ENCODE assay signal across 27 mouse cellular contexts in the genomic region with DNA sequence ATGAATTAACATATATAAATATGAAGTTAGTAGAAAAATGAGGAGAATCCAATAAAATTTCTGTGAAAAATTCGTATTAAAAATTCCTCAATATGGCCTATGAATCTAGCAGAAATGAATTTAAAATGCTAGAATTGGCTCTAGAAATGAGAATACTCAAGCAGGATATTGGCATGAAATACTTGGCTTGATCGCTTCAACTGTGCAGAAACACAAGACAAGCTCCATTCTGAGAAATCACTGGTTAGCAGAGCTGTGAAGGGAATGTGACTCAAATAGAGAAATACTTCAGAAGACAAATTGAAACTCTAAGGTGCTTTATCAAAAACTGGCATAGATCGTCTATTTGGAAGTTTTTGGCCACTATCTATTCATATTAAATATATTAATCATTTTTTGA.
DNase-seq lines count a peak whose midpoint lies in the region; ATAC-seq and TF ChIP-seq lines count a peak whose summit lies in the region.
"Had no signal": no experiment of that assay in that cellular context is flagged by ENCODE, and none has a peak within 500 bp of the region (broad histone marks: within the 10 kb centered on the region; RNA-seq: fewer than 3 reads in every experiment).

No protein-coding gene starts in this region.

- no peaks in the 10 kb centered on the region for H3K9me3 ChIP-seq in forebrain, embryonic 14.5 days (replicated peaks; ENCODE audit: control insufficient read depth, low read length)
- no peaks in the 10 kb centered on the region for H3K9me3 ChIP-seq in forebrain, embryonic 13.5 days (replicated peaks)
- H3K9me3 ChIP-seq in forebrain, postnatal 0 days (ENCODE audit: low read length), result no peaks in the 10 kb centered on the region
- H3K9me3 ChIP-seq in forebrain, embryonic 10.5 days, result no peaks in the 10 kb centered on the region
- H3K9me3 ChIP-seq: embryonic facial prominence, embryonic 13.5 days; embryonic facial prominence, embryonic 15.5 days; forebrain, embryonic 12.5 days had no signal

- WGBS in forebrain, embryonic 14.5 days, result 85% methylated on average over 3 of the region's 3 CpGs
- WGBS in forebrain, embryonic 13.5 days, result 86% methylated on average over 3 of the region's 3 CpGs
- 64% methylated on average over 3 of the region's 3 CpGs for WGBS in forebrain, postnatal 0 days
- WGBS in forebrain, embryonic 10.5 days, result 84% methylated on average over 3 of the region's 3 CpGs

- no peaks in the 10 kb centered on the region for H3K4me1 ChIP-seq in forebrain, embryonic 14.5 days (ENCODE audit: control insufficient read depth, insufficient read depth, low read length)
- no peaks in the 10 kb centered on the region for H3K4me1 ChIP-seq in forebrain, embryonic 13.5 days
- no peaks in the 10 kb centered on the region for H3K4me1 ChIP-seq in forebrain, postnatal 0 days (ENCODE audit: insufficient read depth)
- H3K4me1 ChIP-seq in forebrain, embryonic 10.5 days, result no peaks in the 10 kb centered on the region
- H3K4me1 ChIP-seq: embryonic facial prominence, embryonic 13.5 days; embryonic facial prominence, embryonic 15.5 days; forebrain, embryonic 12.5 days had no signal

- DNase-seq in forebrain, embryonic 14.5 days (ENCODE audit: low spot score), result peak; percentile 54
- DNase-seq in forebrain, postnatal 0 days, result peak; percentile 17
- no peak for DNase-seq in forebrain, embryonic 10.5 days (ENCODE audit: extremely low spot score, low spot score)
- peak; percentile 37 for DNase-seq in brain, adult 2 months (ENCODE audit: low read depth, low spot score)
- DNase-seq in brain, embryonic 18.5 days (ENCODE audit: low read depth, low spot score), result peak; percentile 24
- no peak for DNase-seq in right cerebral cortex, postnatal 14 days
- DNase-seq in spleen, postnatal 10 days (ENCODE audit: low spot score in 2 of 2), result no peak
- DNase-seq: adrenal gland, adult 8-10 months; adrenal gland, postnatal 14 days; adrenal gland, postnatal 36 days; B cell, adult 2 months; cerebellum, adult 11 months; cerebellum, adult 18-20 months; cerebellum, adult 8-10 months; cerebellum, adult 9-11 months; cerebellum, postnatal 36 days; embryo, embryonic 11 days had no signal

- H3K9ac ChIP-seq in forebrain, embryonic 14.5 days (ENCODE audit: low read length), result no peak overlapping the region
- H3K9ac ChIP-seq in forebrain, embryonic 13.5 days, result no peak overlapping the region
- no peak overlapping the region for H3K9ac ChIP-seq in forebrain, postnatal 0 days
- H3K9ac ChIP-seq: embryonic facial prominence, embryonic 13.5 days; embryonic facial prominence, embryonic 15.5 days; forebrain, embryonic 12.5 days had no signal

- no peaks in the 10 kb centered on the region for H3K27me3 ChIP-seq in forebrain, embryonic 14.5 days (replicated peaks; ENCODE audit: control insufficient read depth, insufficient read depth, low read length)
- H3K27me3 ChIP-seq in forebrain, embryonic 13.5 days, result no peaks in the 10 kb centered on the region
- H3K27me3 ChIP-seq in forebrain, postnatal 0 days (ENCODE audit: insufficient read depth, low read length), result no peaks in the 10 kb centered on the region
- H3K27me3 ChIP-seq in forebrain, embryonic 10.5 days (ENCODE audit: poor library complexity, severe bottlenecking), result no peaks in the 10 kb centered on the region
- H3K27me3 ChIP-seq: CH12.LX; embryonic facial prominence, embryonic 13.5 days; embryonic facial prominence, embryonic 15.5 days; forebrain, embryonic 12.5 days; Patski had no signal

- no peak overlapping the region for H3K27ac ChIP-seq in forebrain, embryonic 14.5 days (ENCODE audit: low read depth, low read length)
- H3K27ac ChIP-seq in forebrain, embryonic 13.5 days, result no peak overlapping the region
- no peak overlapping the region for H3K27ac ChIP-seq in forebrain, postnatal 0 days (ENCODE audit: low read depth, low read length)
- no peak overlapping the region for H3K27ac ChIP-seq in forebrain, embryonic 10.5 days
- H3K27ac ChIP-seq: embryonic facial prominence, embryonic 13.5 days; embryonic facial prominence, embryonic 15.5 days; forebrain, embryonic 12.5 days had no signal

- no peaks in the 10 kb centered on the region for H3K36me3 ChIP-seq in forebrain, embryonic 14.5 days (ENCODE audit: control insufficient read depth, insufficient read depth, low read length)
- H3K36me3 ChIP-seq in forebrain, embryonic 13.5 days (ENCODE audit: poor library complexity, severe bottlenecking), result no peaks in the 10 kb centered on the region
- no peaks in the 10 kb centered on the region for H3K36me3 ChIP-seq in forebrain, postnatal 0 days (ENCODE audit: insufficient read depth)
- H3K36me3 ChIP-seq in forebrain, embryonic 10.5 days (replicated peaks), result no peaks in the 10 kb centered on the region
- H3K36me3 ChIP-seq: embryonic facial prominence, embryonic 13.5 days; embryonic facial prominence, embryonic 15.5 days; forebrain, embryonic 12.5 days; G1E had no signal

- no peak overlapping the region for H3K4me2 ChIP-seq in forebrain, embryonic 14.5 days (ENCODE audit: low read length)
- H3K4me2 ChIP-seq in forebrain, embryonic 13.5 days, result no peak overlapping the region
- no peak overlapping the region for H3K4me2 ChIP-seq in forebrain, postnatal 0 days (ENCODE audit: low read depth)
- H3K4me2 ChIP-seq: embryonic facial prominence, embryonic 13.5 days; embryonic facial prominence, embryonic 15.5 days; forebrain, embryonic 12.5 days had no signal

- ATAC-seq in forebrain, embryonic 14.5 days, result no peak
- ATAC-seq in forebrain, embryonic 13.5 days, result no peak
- peak; percentile 54; the same call in 1 of the 2 replicates for ATAC-seq in forebrain, postnatal 0 days
- ATAC-seq: activated CD4-positive, CD25-positive, alpha-beta regulatory T cell, adult 4 months; CD4-positive, CD25-positive, alpha-beta regulatory T cell, adult 4 months; Patski had no signal

- no peak for TF ChIP-seq CTCF in forebrain, postnatal 0 days (IDR thresholded peaks at IDR 0.05; ENCODE audit: low read depth)

- no peak overlapping the region for H3K4me3 ChIP-seq in forebrain, embryonic 14.5 days (ENCODE audit: low read depth, low read length)
- no peak overlapping the region for H3K4me3 ChIP-seq in forebrain, embryonic 13.5 days
- H3K4me3 ChIP-seq in forebrain, postnatal 0 days (ENCODE audit: low read depth, low read length), result no peak overlapping the region
- no peak overlapping the region for H3K4me3 ChIP-seq in forebrain, embryonic 10.5 days
- H3K4me3 ChIP-seq: embryonic facial prominence, embryonic 13.5 days; embryonic facial prominence, embryonic 15.5 days; erythroblast, embryonic 14.5 days; forebrain, embryonic 12.5 days had no signal

Comparison
In these comparisons a context has a peak if more than half of its experiments do, and no peak if none do; other contexts are left out.
1. DNase-seq: peak in forebrain, embryonic 14.5 days (single experiment), forebrain, postnatal 0 days (single experiment), brain, adult 2 months (single experiment) and brain, embryonic 18.5 days (single experiment); none in forebrain, embryonic 10.5 days (single experiment), right cerebral cortex, postnatal 14 days (single experiment) and spleen, postnatal 10 days (0 of 2).